Mouse (Mus musculus) retina, adult 2 months (tissue): ENCODE data around the gene Incenp.
"Not testable (repeated sequence)": the region's sequence is repeated elsewhere in the genome, so short reads cannot be mapped to it uniquely, and the experiment has no call there.

Source experiments
- DNase-seq: peaks from one replicate; pipeline ENCODE4 v3.0.0-alpha.2; 2012; ENCODE audit warnings: low read depth, low spot score

The Incenp gene

GRCm38 (mm10) chr19:9918176-9918861, 19.0 kb upstream of the Incenp start:
- no peak for DNase-seq

GRCm38 (mm10) chr19:9917727-9918126, 18.4 kb upstream of the Incenp start:
- no peak for DNase-seq

- DNase-seq, result peak; percentile 40
These were observed 16.6 kb upstream of the Incenp start for GRCm38 (mm10) chr19:9915935-9916334.

GRCm38 (mm10) chr19:9914346-9914745, 15.0 kb upstream of the Incenp start:
- DNase-seq, result no peak

- DNase-seq, result no peak
These were observed 14.4 kb upstream of the Incenp start for GRCm38 (mm10) chr19:9913784-9914183.

GRCm38 (mm10) chr19:9911314-9911754, 12.0 kb upstream of the Incenp start:
- peak; percentile 60 for DNase-seq

DNA sequence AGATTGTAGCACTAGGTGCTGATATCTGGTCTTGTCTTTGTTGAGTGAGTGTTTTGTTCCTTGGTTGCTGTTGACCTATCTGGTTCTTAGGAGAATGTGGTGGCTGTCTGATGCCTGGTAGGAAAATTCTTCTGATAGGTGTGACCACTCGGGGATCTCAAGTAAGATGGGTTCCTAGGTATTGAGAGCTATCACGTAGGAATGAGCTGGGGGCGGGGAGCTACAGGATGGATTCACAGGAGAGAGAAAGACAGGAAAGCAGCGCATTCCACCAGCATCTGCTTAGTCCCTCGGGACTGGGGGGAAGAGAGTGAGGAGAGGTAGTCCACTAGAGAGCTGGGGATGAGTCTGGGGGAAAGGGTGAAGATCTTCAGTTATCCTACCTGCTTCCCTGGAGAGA, 10.0 kb upstream of the Incenp start:
- DNase-seq, result no peak

- not testable (repeated sequence) for DNase-seq
These were observed 1.3 kb upstream of the Incenp start for GRCm38 (mm10) chr19:9900696-9901095.

DNA sequence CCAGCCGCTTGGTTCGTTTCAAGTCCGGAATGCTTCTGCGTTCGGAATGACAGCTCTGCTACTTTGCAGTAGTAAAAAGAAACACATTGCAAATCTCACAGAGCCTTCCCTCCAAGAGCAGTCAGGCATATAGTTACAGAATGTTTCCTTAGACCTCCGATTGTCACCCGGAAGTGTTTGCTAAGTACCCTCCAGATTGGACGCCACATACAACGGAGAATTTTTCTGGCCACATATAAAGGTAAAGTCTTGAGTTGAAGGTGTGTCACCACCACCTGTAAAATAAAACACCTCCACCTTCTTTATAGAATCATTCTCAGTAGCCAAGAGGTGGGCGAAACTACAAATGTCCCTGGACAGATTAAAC, 412 bp upstream of the Incenp start:
- DNase-seq, result no peak

DNA sequence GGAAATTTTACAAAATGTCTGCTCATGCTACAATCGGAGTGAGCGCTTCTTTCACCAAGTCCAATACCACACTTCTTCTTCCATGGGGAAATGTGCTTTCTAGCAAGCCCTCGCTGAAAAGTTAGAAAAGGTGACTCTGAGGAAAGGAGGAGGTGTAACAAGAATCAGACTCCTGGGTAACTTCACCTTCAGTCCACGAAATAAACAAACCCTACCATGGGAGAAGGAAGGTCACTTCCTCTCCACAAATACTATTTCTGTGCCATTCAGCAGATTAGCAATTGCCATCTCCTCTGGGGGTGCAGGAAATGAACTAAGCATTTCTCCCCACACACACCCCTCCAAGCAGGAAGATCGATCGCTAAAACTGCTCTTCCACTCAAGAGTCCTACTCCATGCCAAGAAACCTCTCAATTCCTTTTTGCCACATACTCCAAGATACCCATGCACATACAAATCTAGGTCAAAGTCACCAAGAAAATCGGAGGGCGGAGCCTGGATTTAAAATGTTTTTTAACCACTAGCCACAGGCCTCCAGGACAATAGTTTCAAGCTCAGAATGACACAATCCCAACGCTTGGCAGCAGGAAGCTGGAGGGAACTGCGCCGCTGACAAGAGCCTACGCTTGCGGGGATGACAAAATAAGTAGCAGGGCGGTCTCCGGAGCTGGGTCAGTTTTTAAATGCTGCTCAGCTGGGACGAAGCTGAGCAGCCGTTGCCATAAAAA, 848 bp downstream of the Incenp start:
- DNase-seq, result no peak

- no peak for DNase-seq
These were observed 3.3 kb downstream of the Incenp start for GRCm38 (mm10) chr19:9896067-9896466.

GRCm38 (mm10) chr19:9886771-9887170, 12.6 kb downstream of the Incenp start:
- DNase-seq, result no peak

GRCm38 (mm10) chr19:9886348-9886747, 13.0 kb downstream of the Incenp start:
- no peak for DNase-seq

- DNase-seq, result no peak
These were observed 21.0 kb downstream of the Incenp start for GRCm38 (mm10) chr19:9878186-9878835.

GRCm38 (mm10) chr19:9865466-9865865, 33.9 kb downstream of the Incenp start:
- DNase-seq, result no peak

DNA sequence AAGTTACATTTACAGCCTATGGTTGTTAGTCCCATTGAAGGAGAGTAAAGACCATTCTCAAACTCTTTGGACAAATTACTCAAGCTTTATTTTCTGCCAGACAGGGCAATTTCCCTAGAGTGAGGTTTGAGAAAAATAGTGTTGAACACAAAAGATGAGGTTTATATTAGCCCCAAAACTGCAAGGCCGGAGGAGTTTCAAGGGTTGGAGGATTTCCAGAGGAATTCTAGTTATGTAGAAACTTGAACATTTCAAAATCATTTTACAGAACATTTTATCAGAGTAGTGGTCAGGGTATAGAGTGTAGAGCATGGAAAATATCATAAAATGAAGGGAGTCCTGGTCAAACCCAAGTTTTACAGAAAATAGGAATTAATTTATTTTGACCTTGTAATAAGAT, 34.5 kb downstream of the Incenp start:
- no peak for DNase-seq

GRCm38 (mm10) chr19:9860821-9861220, 38.5 kb downstream of the Incenp start:
- not testable (repeated sequence) for DNase-seq

- not testable (repeated sequence) for DNase-seq
These were observed 49.8 kb downstream of the Incenp start for GRCm38 (mm10) chr19:9849368-9850075.

DNA sequence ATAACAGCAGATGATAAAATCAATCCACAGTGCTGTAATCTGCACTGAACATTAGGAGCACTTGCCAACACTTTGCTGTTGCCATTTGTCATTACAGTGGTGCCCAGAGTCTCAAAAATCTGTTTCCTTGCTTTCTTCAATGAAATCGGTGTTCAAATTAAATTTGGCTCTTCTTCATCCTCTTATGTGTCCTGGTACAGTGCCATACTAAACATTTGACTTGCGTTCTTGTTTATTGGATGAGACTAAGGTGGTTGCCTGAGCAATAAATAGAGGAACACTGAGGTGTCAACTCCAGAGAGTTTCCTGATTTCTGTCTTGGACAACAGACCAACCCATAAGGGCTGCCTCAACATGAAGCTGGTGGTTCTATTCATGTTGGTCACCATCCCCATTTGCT, 52.1 kb downstream of the Incenp start, which contains the start of gene Scgb2a2:
Scgb2a2 (plus strand) TSS at position 301 of the 400 bp plus-strand sequence.
- DNase-seq, result no peak

DNA sequence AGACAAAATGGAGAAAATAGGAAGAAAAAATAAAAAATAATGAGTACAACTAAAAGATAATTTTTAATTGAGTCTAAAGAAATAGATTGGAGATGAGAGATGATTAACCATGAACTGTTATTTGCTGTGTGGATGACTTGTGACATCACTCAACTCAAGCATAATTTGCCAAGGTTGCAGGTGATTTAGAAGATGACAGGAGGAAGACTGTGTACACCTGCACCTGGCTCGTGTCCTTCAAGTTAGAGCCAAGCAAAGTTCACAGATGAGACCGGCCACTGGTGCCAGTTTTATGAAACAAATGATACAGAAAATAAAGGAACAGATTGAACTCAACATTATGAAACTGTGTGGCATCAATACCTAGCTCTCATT, 62.0 kb downstream of the Incenp start:
- peak; percentile 3 for DNase-seq

- not testable (repeated sequence) for DNase-seq
These were observed 62.6 kb downstream of the Incenp start for GRCm38 (mm10) chr19:9836581-9837340.
